Mouse (Mus musculus) left cerebral cortex, adult 18-20 months (tissue): ENCODE measurements around the gene Hoxa4. TPM values are rescaled to one million over a fixed set of nuclear protein-coding genes. Genes with fewer than 3 reads are reported as not detected.

Experiments used
- DNase-seq, 2 experiments: peaks; one replicate each; pipeline ENCODE4 v3.0.0; 2021 to 2022; ENCODE audit warnings: low spot score in 2 of 2, mixed read lengths in 1 of 2
- total RNA-seq, 2 experiments: library from RNA; stranded (reverse); gene quantifications; 2 replicates each; pipeline ENCODE4 v1.2.3; 2021

The Hoxa4 gene
- total RNA-seq, 2 experiments from 2014 or later, result not detected

DNA sequence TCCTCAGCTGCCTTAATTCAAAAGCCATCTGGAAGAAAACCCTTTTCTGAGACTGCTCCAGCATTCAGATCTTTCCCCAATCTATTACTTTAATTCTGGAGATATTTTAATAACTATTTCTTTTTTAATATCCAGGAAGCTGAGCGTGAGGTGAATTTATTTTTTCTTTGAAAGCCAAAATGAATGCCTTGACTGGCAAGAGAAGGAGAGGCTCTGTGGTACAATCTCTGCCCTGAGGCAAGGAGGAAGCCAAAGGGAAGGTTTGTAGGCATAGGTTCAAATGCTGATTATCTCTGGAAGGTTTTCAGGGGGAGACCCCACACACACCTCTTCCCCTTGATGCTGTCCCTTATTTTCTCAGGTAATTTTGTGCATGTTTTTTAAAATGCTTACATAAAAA is 24.4 kb downstream of the Hoxa4 start:
- no peak for DNase-seq

GRCm38 (mm10) chr6:52166431-52167077 is 25.0 kb downstream of the Hoxa4 start:
- DNase-seq, result peak in 1 of 2 experiments; percentile 0

DNA sequence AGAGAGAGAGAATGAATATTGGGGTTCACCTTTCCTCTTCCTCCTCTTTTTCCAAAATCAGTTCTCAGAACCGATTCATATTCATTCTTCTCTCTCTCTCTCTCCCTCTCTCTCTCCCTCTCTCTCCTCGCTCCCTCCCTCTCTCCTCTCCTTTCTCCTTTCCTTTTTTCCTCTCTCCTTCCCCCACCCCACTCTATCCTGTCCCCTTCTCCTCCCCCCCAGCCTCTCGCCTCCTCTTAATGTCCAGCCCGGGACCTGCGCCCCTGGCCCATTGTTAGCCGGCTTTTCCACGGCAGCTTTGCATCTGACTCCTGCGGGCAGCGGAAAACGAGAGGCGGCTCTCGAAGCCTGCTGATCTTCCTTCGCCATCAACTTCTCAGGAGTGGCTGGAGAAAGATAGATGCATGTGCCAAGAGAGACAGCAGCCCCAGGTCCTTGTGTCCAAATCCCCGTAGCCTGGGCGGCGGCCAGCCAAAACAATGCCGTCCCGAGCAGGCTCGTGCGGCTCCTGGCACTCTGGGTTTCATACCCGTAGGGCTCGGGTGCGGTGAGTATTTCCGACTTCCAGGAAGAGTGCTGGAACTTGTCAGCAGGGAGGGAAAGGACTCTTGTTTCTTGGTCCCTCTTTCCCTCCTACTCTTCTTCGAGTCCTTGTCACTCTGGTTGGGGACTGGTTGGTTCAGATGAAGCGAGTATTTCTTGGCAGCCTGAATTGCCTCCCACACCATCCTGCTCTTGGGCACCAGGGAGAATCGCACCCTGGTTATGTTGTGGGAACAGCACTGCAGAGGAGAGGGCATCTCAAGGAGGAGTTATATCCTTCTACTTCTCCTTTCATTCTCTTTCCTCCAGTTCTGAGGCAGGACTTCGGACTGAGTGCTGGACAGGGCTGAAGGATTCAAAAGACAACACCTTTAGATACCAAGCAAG is 25.8 kb downstream of the Hoxa4 start:
- DNase-seq, result peak in 1 of 2 experiments; percentile 0

DNA sequence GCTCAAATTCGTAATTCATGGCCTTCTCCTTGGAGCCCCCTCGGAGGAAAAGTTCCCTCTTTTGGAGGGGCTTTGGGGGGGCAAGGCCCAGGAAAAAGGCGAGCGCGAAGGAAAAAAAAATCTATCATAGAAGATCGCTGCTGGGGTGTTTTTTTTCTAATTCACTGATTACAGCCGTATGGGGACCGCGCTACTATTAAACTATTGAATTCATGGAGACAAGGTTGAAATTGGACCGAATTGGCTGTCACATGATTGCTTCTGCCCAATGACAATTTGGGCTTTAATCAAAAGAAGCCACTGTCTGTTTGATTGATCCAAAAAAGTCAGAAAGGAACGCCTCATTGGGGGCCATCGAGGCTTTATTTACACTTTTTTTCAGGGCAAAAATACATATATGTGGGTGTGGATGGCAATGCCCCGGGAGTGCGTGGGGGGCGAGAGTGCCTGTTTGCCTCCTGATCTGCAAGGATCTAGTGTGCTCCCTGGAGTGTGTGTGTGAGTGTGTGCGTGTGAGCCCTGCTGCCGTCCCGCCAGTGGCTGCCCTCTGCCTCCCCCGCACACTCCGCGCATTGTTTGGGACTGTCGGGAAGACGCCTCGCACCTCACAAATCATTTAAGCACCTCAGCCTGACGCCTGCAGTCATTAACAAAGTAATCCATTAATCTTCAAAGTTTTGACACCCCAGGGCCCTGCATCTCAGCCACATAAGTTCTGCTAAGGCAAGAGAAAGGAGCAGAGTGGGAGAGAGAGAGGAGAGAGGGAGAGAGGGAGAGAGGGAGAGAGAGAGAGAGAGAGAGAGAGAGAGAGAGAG is 26.7 kb downstream of the Hoxa4 start, which contains the start of gene Hoxa2:
TSS of gene Hoxa2 (minus strand) at position 206 of the 815 bp plus-strand sequence.
- DNase-seq, result peak in 1 of 2 experiments; percentile 1

DNA sequence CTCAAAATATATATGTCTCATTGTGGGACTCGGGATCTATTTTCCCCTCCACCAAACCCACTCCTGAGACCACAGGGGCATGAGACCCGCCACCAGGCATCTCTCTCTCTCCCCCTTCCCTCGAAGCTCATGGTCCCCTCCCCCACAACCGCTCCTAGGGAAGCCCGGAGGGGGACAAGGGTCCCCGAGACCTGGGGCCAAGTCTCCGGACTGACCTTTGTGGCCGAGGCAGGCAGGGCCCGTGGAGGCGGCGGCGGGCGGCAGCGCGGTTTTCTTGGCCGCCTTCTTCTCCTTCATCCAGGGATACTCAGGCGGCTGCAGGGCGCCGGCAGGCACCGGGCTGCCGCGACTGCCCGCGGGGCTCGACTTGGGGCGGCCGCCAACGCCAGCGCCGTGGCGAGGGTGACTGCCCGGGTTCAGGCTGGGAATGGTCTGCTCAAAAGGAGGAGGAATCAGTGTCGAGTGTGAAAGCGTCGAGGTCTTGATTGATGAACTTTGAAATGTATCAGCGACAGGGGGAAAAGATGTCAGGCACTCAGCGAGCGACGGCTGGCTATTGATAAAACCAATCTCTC is 27.4 kb downstream of the Hoxa4 start:
- peak in 1 of 2 experiments; percentile 1 for DNase-seq

DNA sequence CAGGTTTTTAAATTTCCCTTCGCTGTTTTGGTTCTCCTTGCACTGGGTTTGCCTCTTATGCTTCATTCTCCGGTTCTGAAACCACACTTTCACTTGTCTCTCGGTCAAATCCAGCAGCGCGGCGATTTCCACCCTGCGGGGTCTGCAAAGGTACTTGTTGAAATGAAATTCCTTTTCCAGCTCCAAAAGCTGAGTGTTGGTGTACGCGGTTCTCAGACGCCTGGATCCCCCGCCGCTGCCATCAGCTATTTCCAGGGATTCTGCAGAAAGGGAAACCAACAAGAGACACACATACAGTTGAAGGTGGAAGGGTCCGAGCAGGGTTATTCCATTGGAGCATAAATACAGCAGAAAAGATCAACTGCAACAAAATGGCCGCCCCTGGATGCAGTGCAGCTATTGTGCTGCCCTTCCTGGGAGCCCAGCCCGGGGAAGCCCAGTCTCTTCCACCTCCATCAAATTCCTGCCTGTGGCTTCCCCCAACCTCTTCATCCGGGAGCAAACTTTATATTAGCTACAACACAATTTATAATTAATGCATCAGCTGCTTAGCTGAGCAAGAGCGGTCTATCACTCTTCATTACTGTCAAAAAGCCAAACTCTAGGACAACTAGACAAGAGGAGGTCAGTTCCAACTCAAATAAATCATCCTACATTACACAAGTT is 28.1 kb downstream of the Hoxa4 start:
- peak in 1 of 2 experiments; percentile 0 for DNase-seq

DNA sequence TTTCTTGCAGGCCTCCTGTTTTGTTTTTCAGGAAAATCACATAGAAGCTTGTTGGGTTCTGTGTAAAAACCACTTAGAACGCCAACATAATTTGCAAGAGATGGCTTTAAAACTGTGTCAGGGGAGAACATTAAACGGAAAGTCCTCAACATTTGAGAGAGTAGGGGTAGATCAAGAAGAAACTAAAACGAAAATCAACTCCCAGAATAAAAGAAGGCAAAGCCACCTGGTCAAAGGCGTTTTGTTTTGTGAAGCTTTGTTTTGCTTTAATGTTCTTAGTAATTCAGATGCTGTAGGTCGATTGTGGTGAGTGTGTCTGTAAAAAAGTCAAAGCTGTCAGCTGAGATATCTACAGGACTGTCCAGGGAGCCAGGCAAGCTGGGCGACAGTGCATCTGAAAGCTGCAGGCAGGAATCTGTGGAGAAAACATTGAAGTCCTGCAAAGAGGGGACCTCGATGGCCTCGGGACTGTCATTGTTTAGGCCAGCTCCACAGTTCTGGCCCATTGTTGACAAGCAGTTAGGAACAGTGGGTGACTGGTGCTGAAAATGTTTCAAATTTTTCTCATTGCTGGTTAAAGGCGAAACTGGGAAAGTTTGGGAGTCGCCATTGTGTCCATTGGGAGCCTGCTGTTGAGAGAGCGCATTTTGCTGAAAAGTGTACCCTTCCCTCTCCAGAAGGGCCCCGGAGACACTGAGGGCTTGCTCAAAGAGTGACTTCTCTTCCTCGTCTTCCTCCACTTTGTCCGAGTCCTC is 28.8 kb downstream of the Hoxa4 start:
- DNase-seq, result peak in 1 of 2 experiments; percentile 1

DNA sequence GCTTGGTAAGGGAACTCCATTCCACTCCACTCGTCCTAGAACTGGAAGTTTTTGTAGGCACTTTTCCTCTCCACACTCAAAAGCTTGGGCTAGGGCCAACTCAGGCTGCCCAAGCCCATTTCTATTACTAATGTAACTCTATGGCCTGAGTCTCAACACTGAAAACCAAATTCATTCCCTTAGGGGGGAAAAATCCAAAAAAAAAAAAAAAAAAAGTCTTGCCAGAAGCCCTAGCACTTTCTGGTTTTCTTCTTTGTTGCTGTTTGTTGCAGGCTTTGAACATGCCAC is 29.5 kb downstream of the Hoxa4 start:
- no peak for DNase-seq

DNA sequence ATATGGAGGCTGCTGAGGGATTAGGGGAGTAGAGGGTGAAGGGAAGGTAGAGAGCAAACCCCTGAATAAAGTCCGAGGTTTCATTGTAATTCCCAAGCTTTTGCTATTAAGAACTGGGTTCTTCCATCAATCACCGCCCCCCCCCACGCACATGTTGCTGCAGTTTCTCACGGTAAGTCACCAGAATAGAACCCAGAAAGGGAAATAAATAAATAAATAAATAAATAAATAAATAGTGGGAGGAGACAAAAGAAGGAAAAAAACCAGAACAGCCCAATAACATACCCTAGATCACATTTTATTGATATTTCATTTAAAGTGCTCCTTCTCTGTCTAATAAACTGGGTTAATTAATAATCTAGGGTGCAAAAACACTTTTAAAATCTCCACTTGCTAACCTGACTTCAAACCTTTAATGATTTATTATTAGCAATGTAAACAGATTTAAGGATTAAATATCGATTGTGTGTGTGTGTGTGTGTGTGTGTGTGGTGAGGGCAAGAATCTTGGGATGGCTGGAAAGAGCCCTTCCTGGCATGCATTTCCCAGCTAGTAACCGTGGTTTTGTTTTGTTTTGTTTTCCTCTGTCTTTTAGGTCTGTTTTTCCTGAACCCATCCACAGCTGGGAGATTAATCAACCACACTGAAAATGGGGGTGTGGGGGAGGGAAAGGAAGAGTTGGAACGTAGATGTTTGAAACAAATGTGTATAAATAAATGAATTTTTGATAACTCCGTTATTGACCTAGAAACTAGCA is 30.0 kb downstream of the Hoxa4 start:
- no peak for DNase-seq

DNA sequence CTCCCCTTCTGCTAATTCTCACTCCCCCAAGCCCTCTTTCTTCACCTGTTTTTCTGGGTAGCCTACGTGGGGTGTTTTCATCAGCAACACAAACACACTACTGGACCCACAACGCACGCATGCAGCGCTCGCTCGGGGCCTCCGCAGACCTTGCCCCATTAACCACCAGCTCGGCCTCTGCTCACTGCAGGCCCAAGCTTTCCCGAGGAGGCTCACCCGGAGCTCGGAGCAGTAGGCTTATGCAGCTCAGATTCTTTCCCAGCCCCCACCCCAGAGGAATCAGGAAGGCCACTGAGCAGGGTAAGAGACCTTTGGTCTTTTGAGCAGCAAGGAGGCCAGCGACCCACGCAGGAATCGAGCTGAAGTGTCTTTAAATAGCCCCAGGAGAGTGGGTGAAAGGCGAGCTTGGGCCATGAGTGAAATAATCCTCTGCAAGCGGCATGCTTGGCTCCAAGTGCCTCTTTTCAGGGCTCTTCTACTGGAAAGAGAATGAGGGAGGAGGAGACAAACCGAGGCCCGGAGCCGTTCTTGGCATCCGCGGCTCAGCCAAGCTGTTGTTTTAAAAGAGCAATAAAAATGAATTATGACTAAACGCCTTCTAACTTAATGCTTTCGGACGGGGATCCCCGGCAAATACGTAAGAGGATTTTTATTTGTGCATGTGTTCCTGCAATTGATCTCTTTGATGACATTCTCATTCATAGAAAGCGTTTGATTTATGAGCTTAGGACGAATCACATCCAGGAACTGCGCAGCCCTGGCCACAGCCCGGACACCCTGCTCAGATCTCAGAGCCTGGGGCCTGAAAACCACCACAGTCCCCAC is 30.8 kb downstream of the Hoxa4 start:
- no peak for DNase-seq

DNA sequence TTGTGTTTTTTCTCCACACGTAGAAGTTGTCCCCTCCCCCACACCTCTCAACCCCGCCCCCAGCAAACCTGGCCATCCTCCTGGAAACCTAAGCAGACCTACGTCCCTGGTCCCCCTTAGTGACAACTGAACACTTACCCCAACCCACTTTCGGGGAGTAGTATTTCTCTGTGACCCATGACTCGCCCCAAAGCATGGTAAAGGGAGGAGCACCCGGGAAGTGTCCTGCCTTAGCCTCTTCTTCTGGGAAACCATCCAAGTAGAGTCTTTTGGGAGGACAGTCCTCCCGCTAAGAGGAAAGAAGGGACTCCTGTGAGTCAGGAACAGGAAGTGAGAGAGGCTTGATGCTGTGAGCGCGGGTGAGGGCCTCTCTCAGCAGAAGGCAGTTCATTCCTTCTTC is 31.6 kb downstream of the Hoxa4 start:
- no peak for DNase-seq

DNA sequence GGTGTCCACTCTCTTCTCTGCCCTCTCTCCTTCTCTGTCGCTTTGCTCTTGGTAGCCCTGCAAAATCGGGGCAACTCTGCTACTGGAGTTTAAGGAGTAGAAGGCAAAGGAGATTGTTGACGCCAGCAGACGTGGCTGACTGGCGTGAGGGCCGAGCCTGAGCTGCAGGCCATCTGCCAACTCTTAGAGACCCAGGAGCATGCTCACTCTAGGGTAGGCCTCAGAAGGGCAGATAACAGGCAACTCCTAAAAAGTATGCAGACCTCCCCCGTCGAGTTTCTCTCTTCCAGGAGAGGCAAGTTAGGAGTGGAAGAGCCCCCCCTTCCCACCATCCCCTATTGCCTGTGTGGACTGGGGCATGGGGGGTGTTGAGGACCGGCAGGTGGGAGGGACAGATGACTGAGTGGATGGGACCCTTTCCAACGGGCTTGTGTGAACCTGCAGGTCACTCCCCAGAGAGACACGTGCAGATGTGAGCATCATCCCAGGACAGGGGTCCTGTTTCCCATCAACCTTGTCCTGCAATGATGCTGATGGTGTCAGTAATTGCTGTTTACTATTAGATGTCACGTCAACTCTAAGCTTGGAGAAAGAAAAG is 32.3 kb downstream of the Hoxa4 start:
- no peak for DNase-seq

DNA sequence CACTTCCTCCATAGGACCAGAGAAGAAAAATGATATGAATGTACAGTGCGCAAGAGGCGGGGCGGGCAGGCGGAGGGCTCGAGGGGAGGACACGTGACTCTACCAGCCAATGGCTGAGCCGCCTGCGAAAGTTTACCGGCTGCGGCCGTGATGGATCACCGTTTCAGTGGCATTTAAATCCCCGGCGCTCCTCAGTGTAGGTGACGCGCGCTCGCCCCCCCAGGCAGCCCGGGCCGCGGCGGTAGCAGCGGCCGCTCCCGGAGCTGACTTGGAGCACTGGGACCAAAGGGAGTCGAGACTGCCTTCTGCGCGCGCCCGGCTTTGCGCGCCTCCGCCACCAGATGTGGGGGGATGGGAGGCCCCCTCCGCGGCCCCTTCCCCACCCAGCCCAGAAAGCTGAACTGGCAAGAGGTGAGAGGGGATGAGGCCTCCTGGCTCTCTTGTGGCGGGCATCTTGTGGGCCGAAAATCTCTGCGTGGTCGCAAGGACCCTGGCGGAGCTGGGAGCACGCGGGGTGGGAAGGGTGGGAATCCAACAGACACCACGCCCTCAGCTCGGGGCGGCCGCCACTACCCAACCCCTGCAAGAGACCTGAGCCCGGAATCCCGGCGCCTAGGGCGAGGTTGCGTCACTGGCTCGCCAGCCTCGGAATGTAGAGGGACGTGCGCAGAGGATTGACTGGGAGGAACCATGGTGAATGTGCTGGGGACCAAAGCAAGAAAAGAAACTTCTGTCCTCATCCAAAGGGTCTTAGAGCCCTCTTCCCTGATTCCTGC is 33.1 kb downstream of the Hoxa4 start, which contains the start of gene Hoxa1:
TSS of gene Hoxa1 (minus strand) at position 42 of the 776 bp plus-strand sequence.
- no peak for DNase-seq

GRCm38 (mm10) chr6:52157466-52158275 is 33.9 kb downstream of the Hoxa4 start:
- no peak for DNase-seq

GRCm38 (mm10) chr6:52156551-52157200 is 34.9 kb downstream of the Hoxa4 start:
- DNase-seq, result no peak

DNA sequence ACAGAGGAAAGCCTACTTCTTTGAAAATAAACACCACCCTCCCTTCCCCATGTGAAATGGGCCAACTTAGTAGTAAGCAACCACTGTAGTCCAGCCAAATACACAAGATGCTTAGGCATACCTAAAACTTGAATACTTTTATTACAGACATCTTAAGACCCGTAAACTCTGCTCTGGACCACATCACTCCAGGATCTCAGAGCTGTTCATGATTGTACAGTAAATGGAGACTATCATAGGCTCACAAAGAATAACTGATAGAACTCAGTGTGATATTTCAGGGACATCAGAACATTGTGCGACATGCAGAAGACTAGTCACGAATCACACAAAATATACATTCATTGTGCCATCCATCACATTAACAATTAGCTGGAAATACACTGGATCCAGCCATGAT is 36.1 kb downstream of the Hoxa4 start:
- no peak for DNase-seq
